Mouse (Mus musculus) stomach, postnatal 0 days (tissue): ENCODE results near the gene Rspo3. TPM values are rescaled to one million over a fixed set of nuclear protein-coding genes. Genes with fewer than 3 reads are reported as not detected.

ENCODE experiments used
- ATAC-seq: fragments of 200-750 bp; cut with Nextera tagmentation; 2 replicates; pipeline ENCODE4 v1.8.0; 2017; ENCODE audit not compliant: low FRiP score, low TSS enrichment
- DNase-seq: peaks from one replicate; pipeline ENCODE4 v3.0.0-alpha.2; 2016; ENCODE audit warnings: low spot score
- H3K27ac ChIP-seq: fragments of 300-500 bp; sonication (generic); replicated peaks from 2 replicates; pipeline ENCODE4 v1.5.1; 2014; ENCODE audit warnings: mild to moderate bottlenecking, control low read depth
- H3K27me3 ChIP-seq: fragments of 300-500 bp; sonication (generic); 2 replicates; pipeline ENCODE4 v1.6.1; 2014; ENCODE audit warnings: low read length; ENCODE audit not compliant: control insufficient read depth, insufficient read depth
- H3K36me3 ChIP-seq: fragments of 300-500 bp; sonication (generic); 2 replicates; pipeline ENCODE4 v1.6.1; 2014; ENCODE audit warnings: low read length, mixed read lengths; ENCODE audit not compliant: control insufficient read depth, insufficient read depth
- H3K4me1 ChIP-seq: fragments of 300-500 bp; sonication (generic); replicated peaks from 2 replicates; pipeline ENCODE4 v1.6.1; 2014; ENCODE audit warnings: antibody characterized with exemption; ENCODE audit not compliant: control insufficient read depth, insufficient read depth
- H3K4me2 ChIP-seq: fragments of 300-500 bp; sonication (generic); replicated peaks from 2 replicates; pipeline ENCODE4 v1.6.1; 2014; ENCODE audit warnings: low read depth, mild to moderate bottlenecking, control low read depth, moderate library complexity
- H3K4me3 ChIP-seq: fragments of 300-500 bp; sonication (generic); 2 replicates; pipeline ENCODE4 v1.5.1; 2014; ENCODE audit warnings: low read depth, low read length, control low read depth
- H3K9ac ChIP-seq: fragments of 300-500 bp; sonication (generic); 2 replicates; pipeline ENCODE4 v1.6.1; 2014; ENCODE audit warnings: mild to moderate bottlenecking, low read length, control low read depth, mixed read lengths
- H3K9me3 ChIP-seq: fragments of 300-500 bp; sonication (generic); 2 replicates; pipeline ENCODE4 v1.6.1; 2016; ENCODE audit warnings: low read length; ENCODE audit not compliant: control insufficient read depth
- CTCF ChIP-seq: IDR thresholded peaks from 2 replicates; pipeline ENCODE4 v1.5.1; 2016; ENCODE audit warnings: antibody characterized with exemption, low read depth, mild to moderate bottlenecking, moderate library complexity
- EP300 ChIP-seq: optimal IDR thresholded peaks from 2 replicates; pipeline ENCODE3; 2016; ENCODE audit warnings: antibody characterized with exemption
- WGBS: fragments of 180-500 bp; shearing (Covaris S2); extraction: QIAGEN DNeasy Blood & Tissue Kit; methylation state at CpG from one replicate; pipeline ENCODE4 v1.1.7; 2014; 5-methylcytosine and 5-hydroxymethylcytosine counted together
- polyA plus RNA-seq: library from polyadenylated mRNA; unstranded; fragments of >200 nt; fragmentation: Nextera tagmentation; extraction: Ambion mirVana; gene quantifications from 2 replicates; pipeline ENCODE4 v1.2.1, GENCODE M21; 2015

Rspo3 gene
- polyA plus RNA-seq, 1 experiment from 2014 or later = 7.6 TPM

DNA sequence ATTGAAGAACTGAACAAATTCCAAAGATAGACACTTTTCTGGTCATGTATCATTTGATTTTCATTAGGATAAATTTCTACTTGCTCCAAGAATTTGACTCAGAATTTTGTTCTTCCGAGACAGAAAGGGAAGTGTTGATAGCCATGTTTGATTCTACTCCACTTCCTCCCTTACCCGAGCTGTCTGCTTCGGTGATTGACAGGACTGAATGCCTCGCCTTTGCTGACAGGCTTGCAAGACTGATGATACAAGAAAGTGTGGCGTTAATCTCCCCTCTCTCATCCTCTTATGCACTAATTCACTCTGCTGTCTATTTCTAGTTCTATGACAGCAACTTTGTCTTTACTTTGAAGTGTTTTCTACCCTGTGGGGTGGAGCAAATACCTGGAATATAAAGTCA lies 65.2 kb downstream of the Rspo3 start:
- Histone ChIP-seq H3K27me3 (no peaks in the 10 kb centered on the region), H3K4me3 (no peak overlapping the region), H3K36me3 (no peaks in the 10 kb centered on the region), H3K4me2 (no peak overlapping the region), H3K27ac (no peak overlapping the region), H3K9ac (no peak overlapping the region), H3K4me1 (no peaks in the 10 kb centered on the region), H3K9me3 (no peaks in the 10 kb centered on the region)
- 57% methylated on average over 5 of the region's 5 CpGs for WGBS
- ATAC-seq = no peak
- DNase-seq = no peak
- TF ChIP-seq CTCF (no peak), EP300 (no peak)

DNA sequence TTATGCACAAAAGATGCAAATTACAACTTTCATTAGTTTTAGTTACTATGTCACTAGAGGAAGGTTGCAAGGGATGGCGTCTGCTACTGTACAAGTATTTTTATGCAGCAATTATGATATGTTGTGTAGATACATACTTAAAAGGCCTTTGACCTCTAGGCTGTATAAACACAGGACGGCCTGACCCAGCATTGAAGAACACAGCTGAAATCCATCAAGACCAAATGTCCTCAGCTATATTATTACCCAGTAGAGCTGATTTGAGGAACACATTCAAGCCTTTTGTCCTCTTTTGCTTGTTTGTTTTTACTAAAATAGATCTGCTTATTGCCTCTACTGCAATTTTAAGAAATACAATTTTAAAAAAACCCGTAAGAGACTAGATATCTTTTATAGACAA lies 75.6 kb downstream of the Rspo3 start:
- ATAC-seq (no peak), DNase-seq (no peak)
- no peak for TF ChIP-seq EP300
- TF ChIP-seq CTCF = no peak
- Histone ChIP-seq H3K4me3 (no peak overlapping the region), H3K9me3 (no peaks in the 10 kb centered on the region), H3K4me2 (no peak overlapping the region), H3K27ac (no peak overlapping the region), H3K9ac (no peak overlapping the region), H3K4me1 (no peaks in the 10 kb centered on the region), H3K36me3 (no peaks in the 10 kb centered on the region), H3K27me3 (no peaks in the 10 kb centered on the region)
- WGBS = 59% methylated on average over 3 of the region's 3 CpGs

DNA sequence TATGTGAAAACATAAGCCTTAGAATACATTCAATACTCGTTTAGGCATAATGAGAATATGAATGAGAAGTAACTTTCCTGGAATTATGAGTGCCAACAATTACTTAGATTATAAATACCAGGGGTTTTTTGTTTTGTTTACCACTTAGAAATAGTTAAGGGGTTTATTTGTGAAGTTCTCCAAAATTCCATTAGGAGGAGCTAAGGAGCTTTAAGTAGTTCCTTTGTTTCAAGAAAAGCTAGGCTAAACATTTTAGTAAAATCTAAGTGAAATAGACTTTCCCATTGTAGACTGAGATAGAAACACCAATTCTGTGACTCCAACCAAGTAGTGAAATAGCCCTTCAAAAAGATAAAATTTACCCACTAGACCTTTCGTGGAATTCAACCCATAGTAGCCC lies 76.0 kb downstream of the Rspo3 start:
- 75% methylated on average over 2 of the region's 2 CpGs for WGBS
- Histone ChIP-seq H3K27me3 (no peaks in the 10 kb centered on the region), H3K4me1 (no peaks in the 10 kb centered on the region), H3K36me3 (no peaks in the 10 kb centered on the region), H3K4me3 (no peak overlapping the region), H3K4me2 (no peak overlapping the region), H3K9ac (no peak overlapping the region), H3K27ac (no peak overlapping the region), H3K9me3 (no peaks in the 10 kb centered on the region)
- no peak for DNase-seq
- ATAC-seq = no peak
- TF ChIP-seq EP300 = no peak
- peak; percentile 40 for TF ChIP-seq CTCF

DNA sequence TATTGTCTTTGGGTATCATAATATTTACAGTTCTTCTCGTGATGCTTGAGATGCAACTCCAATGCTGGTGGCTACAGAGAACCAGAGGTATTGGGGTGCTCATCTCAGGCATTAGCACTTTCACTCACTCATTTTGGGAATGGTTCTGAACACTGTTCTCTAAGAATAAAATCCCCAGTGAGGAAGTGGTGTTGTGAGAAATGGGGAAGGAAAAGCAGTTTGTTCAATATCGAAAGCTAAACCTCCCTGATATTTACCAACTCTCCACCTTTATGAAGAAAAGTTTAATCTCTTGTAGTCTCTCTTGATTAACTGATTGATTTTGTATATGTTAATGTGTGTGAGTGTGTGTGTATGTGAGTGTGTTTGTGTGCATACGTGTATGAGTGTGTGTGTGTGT lies 90.6 kb downstream of the Rspo3 start:
- Histone ChIP-seq H3K4me3 (no peak overlapping the region), H3K9ac (no peak overlapping the region), H3K27me3 (no peaks in the 10 kb centered on the region), H3K4me1 (no peaks in the 10 kb centered on the region), H3K4me2 (no peak overlapping the region), H3K27ac (no peak overlapping the region), H3K9me3 (no peaks in the 10 kb centered on the region), H3K36me3 (no peaks in the 10 kb centered on the region)
- ATAC-seq = no peak
- DNase-seq = no peak
- WGBS = 81% methylated on average over 3 of the region's 3 CpGs
- TF ChIP-seq CTCF (no peak), EP300 (no peak)

DNA sequence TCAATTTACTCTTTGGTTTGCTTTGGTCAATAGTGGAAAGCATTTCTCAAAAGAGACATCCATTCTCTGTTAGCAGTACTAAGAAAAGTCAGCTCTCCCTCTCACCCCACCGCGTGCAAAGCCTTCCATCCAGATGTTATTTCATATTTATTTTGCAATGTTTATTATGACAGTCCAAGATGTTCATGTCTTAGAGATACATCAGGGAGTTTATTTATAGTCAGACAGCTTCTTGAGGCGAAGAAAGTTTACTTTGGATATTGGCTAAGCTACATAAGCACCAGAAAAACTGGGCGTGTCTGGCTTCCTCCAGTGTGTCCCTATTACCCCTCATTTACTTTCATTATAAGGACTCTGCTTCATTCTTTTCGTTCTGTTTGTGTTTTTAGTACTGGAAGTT lies 94.4 kb downstream of the Rspo3 start:
- peak overlapping the region; percentile 24; the same call in 1 of the 2 replicates for H3K27ac ChIP-seq
- DNase-seq = no peak
- no peak overlapping the region for H3K4me3 ChIP-seq
- 39% methylated on average over 5 of the region's 5 CpGs for WGBS
- H3K4me1 ChIP-seq = no peaks in the 10 kb centered on the region
- H3K9ac ChIP-seq = no peak overlapping the region
- H3K27me3 ChIP-seq = no peaks in the 10 kb centered on the region
- no peak for TF ChIP-seq CTCF
- no peak for TF ChIP-seq EP300
- H3K4me2 ChIP-seq = no peak overlapping the region
- no peaks in the 10 kb centered on the region for H3K9me3 ChIP-seq
- no peaks in the 10 kb centered on the region for H3K36me3 ChIP-seq
- peak; percentile 71; the same call in 1 of the 2 replicates for ATAC-seq

DNA sequence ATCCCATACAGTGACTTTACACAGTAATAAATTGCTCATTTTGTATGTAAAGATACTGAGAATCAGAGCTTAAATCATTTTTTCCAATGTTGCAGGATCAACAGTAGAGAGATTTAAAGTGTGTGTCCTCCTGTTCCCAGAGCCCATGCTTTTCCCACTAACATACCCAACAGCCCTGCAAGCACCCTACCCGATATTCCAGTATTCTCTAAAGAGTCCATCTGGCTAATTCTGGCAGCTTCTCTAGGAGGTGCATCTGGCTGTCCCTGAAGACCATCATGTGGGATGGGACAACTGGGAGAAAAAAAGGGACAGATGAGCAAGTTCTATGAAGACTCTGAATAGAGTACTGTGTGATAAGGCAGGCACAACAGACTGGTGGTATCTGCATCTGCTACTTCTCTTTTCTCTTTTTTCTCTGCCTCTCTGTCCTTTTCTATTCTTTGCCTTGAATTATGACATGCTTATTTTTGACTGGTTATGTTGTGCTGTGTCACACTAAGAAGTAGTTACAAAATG lies 102.7 kb downstream of the Rspo3 start:
- Histone ChIP-seq H3K36me3 (no peaks in the 10 kb centered on the region), H3K27me3 (no peaks in the 10 kb centered on the region), H3K27ac (no peak overlapping the region), H3K4me3 (no peak overlapping the region), H3K9ac (no peak overlapping the region), H3K9me3 (no peaks in the 10 kb centered on the region), H3K4me2 (no peak overlapping the region), H3K4me1 (no peaks in the 10 kb centered on the region)
- TF ChIP-seq CTCF = no peak
- no peak for TF ChIP-seq EP300
- WGBS = 88% methylated on average over 1 of the region's 1 CpGs
- no peak for ATAC-seq
- no peak for DNase-seq
